ENCODE assay signal across 24 mouse cellular contexts in the genomic region with DNA sequence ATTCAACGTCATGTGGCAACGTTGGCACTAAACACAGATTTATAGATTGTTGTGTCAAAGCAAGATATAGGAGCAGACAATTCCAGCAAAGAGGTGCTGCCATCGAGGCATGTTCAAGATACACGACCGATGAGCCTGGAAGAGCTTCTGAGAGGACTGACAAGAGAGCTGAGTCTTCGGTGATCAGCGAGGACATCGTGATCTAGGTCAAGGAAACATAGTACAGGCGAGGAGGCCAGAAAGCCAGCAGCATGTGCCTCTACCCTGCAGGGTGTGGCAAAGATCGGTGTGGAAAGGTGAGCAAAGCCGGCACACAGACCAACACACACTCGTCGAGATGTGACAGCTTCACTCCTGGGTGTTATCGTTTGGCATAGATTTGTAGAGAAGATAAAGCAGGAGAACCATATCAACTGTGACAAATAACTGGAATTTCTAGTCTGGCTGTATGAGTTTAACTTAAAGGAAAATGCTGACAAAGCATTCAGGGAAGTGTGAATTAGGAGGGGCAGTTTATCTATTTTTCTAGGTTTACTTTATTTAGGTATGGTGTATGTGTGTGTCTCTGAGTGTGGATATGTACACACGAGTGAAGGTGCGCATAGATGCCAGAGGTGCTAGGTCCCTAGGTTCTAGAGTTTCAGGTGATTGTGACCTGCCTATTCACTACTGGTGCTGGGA. TPM values are rescaled to one million over a fixed set of nuclear protein-coding genes. Genes with fewer than 3 reads are reported as not detected.
DNase-seq lines count a peak whose midpoint lies in the region; TF ChIP-seq lines count a peak whose summit lies in the region.
"Had no signal": no experiment of that assay in that cellular context is flagged by ENCODE, and none has a peak within 500 bp of the region (broad histone marks: within the 10 kb centered on the region; RNA-seq: fewer than 3 reads in every experiment).

No protein-coding gene starts in this region.

- peaks cover 39% of the 10 kb centered on the region for H3K4me1 ChIP-seq in heart, embryonic 10.5 days
- H3K4me1 ChIP-seq in CH12.LX (ENCODE audit: control insufficient read depth in 1 of 2, insufficient read depth in 2 of 2) (peaks cover 6 to 14% of the 10 kb centered on the region in 2 experiments), MEL (ENCODE audit: control insufficient read depth in 1 of 2, insufficient read depth in 2 of 2, low read length in 2 of 2) (no peaks in the 10 kb centered on the region)

- H3K79me2 ChIP-seq in CH12.LX (replicated peaks; ENCODE audit: control insufficient read depth, extremely low read depth, insufficient read depth, poor library complexity, severe bottlenecking) (peaks cover 23% of the 10 kb centered on the region), MEL (ENCODE audit: control insufficient read depth, insufficient read depth, low read length, poor library complexity) (no peaks in the 10 kb centered on the region)

- no peaks in the 10 kb centered on the region for H3K9me3 ChIP-seq in heart, embryonic 10.5 days
- H3K9me3 ChIP-seq in CH12.LX (replicated peaks; ENCODE audit: low read length) (peaks cover 3% of the 10 kb centered on the region), MEL (replicated peaks; ENCODE audit: insufficient read depth, low read length) (no peaks in the 10 kb centered on the region)
- H3K9me3 ChIP-seq: forebrain, embryonic 12.5 days; midbrain, embryonic 13.5 days; neural tube, embryonic 13.5 days had no signal

- 80% methylated on average over 16 of the region's 16 CpGs for WGBS in heart, embryonic 10.5 days

- no peak for TF ChIP-seq POLR2A in CH12.LX (IDR thresholded peaks at IDR 0.05; ENCODE audit: low read depth, low read length)
- no peak for TF ChIP-seq POLR2A in MEL (IDR thresholded peaks at IDR 0.05; ENCODE audit: control insufficient read depth in 1 of 2, insufficient read depth in 1 of 2, low read depth in 1 of 2, low read length in 2 of 2, poor library complexity in 1 of 2)

- intact Hi-C loops in gastrocnemius, postnatal 36 days (cut with DNase I) = no loop called here

- H3K27me3 ChIP-seq in heart, embryonic 10.5 days (ENCODE audit: insufficient read depth, poor library complexity, severe bottlenecking) = no peaks in the 10 kb centered on the region
- H3K27me3 ChIP-seq in CH12.LX (replicated peaks) = no peaks in the 10 kb centered on the region
- peaks cover 0 to 1% of the 10 kb centered on the region in 2 experiments; a peak in 3 of 4 replicates for H3K27me3 ChIP-seq in MEL (ENCODE audit: control insufficient read depth in 1 of 2, insufficient read depth in 2 of 2, low read length in 2 of 2)
- H3K27me3 ChIP-seq: forebrain, embryonic 12.5 days; hindbrain, embryonic 13.5 days; limb, embryonic 13.5 days; midbrain, embryonic 13.5 days; neural tube, embryonic 13.5 days had no signal

- in situ Hi-C loops in CH12.LX (cut with MboI; ENCODE audit: low pct_ligation_motif_present, low pct_unique_long_range_greater_than_20kb, low sequenced_read_pairs) = no loop called here

- H3K4me3 ChIP-seq in heart, embryonic 10.5 days = no peak overlapping the region
- no peak overlapping the region for H3K4me3 ChIP-seq in CH12.LX (replicated peaks in 1 of 3; ENCODE audit: low read depth in 2 of 3, low read length in 2 of 3, poor library complexity in 1 of 3)
- H3K4me3 ChIP-seq in MEL (ENCODE audit: control insufficient read depth in 1 of 2, insufficient read depth in 1 of 2, low read depth in 2 of 2, low read length in 2 of 2) = no peak overlapping the region
- H3K4me3 ChIP-seq: erythroblast, embryonic 14.5 days; forebrain, embryonic 12.5 days; hindbrain, embryonic 13.5 days; limb, embryonic 13.5 days; midbrain, embryonic 13.5 days; neural tube, embryonic 13.5 days had no signal

- H3K27ac ChIP-seq in heart, embryonic 10.5 days = no peak overlapping the region
- H3K27ac ChIP-seq in CH12.LX (ENCODE audit: insufficient read depth, low read depth) (no peak overlapping the region), MEL (ENCODE audit: control insufficient read depth, low read depth, low read length) (no peak overlapping the region)
- H3K27ac ChIP-seq: forebrain, embryonic 12.5 days; hindbrain, embryonic 13.5 days; limb, embryonic 13.5 days; liver, embryonic 14.5 days; midbrain, embryonic 13.5 days; neural tube, embryonic 13.5 days had no signal

- dilution Hi-C loops in CH12.LX (cut with MboI; ENCODE audit: extremely low pct_ligation_motif_present, extremely low pct_unique_long_range_greater_than_20kb, low sequenced_read_pairs) = no loop called here

- TF ChIP-seq CTCF in CH12.LX (conservative IDR thresholded peaks at IDR 0.05 in 1 of 2, IDR thresholded peaks at IDR 0.05 in 1 of 2; ENCODE audit: low read depth in 2 of 2, low read length in 2 of 2) (no peak), MEL (IDR thresholded peaks at IDR 0.05 in 2 of 3, conservative IDR thresholded peaks at IDR 0.05 in 1 of 3; ENCODE audit: control insufficient read depth in 1 of 3, insufficient read depth in 1 of 3, low read depth in 2 of 3, low read length in 3 of 3, poor library complexity in 1 of 3, severe bottlenecking in 1 of 3) (no peak)

- TF ChIP-seq EP300 in CH12.LX (IDR thresholded peaks at IDR 0.05; ENCODE audit: low read length) = no peak
- no peak for TF ChIP-seq EP300 in MEL (IDR thresholded peaks at IDR 0.05; ENCODE audit: low read depth in 1 of 2, low read length in 2 of 2)

- H3K4me2 ChIP-seq in CH12.LX (ENCODE audit: insufficient read depth, low read depth, poor library complexity, severe bottlenecking) = no peak overlapping the region
- H3K4me2 ChIP-seq: forebrain, embryonic 12.5 days; heart, embryonic 11.5 days; hindbrain, embryonic 13.5 days; limb, embryonic 13.5 days; midbrain, embryonic 13.5 days; neural tube, embryonic 13.5 days had no signal

- TF ChIP-seq RAD21 in CH12.LX (IDR thresholded peaks at IDR 0.05; ENCODE audit: low read depth, low read length) (no peak), MEL (IDR thresholded peaks at IDR 0.05; ENCODE audit: low read depth, low read length) (no peak)

- peak; percentile 74 for DNase-seq in heart, adult 11 months
- no peak for DNase-seq in heart, embryonic 10.5 days (ENCODE audit: low spot score)
- no peak for DNase-seq in CH12.LX (ENCODE audit: extremely low read depth)
- no peak for DNase-seq in MEL (ENCODE audit: low read depth, low spot score)
- peak; percentile 48 to 66 for DNase-seq in adrenal gland, postnatal 36 days
- DNase-seq in gastrocnemius, postnatal 36 days = no peak
- DNase-seq in layer of hippocampus, postnatal 25 days (ENCODE audit: extremely low spot score in 1 of 2, low spot score in 1 of 2) = no peak
- DNase-seq: cerebellum, adult 18-20 months; cerebellum, postnatal 10 days; forebrain, postnatal 0 days; gastrocnemius, postnatal 10 days; heart, postnatal 36 days; kidney, adult 11 months; kidney, postnatal 14 days; lung, adult 2 months; lung, postnatal 10 days had no signal

- no peaks in the 10 kb centered on the region; the same call in 1 of the 2 replicates for H3K36me3 ChIP-seq in heart, embryonic 10.5 days
- peaks cover 14 to 21% of the 10 kb centered on the region in 2 experiments for H3K36me3 ChIP-seq in CH12.LX (replicated peaks in 1 of 2; ENCODE audit: control insufficient read depth in 1 of 2, insufficient read depth in 1 of 2, low read length in 1 of 2)
- H3K36me3 ChIP-seq in MEL (ENCODE audit: control insufficient read depth in 1 of 2, insufficient read depth in 2 of 2, low read length in 2 of 2) = no peaks in the 10 kb centered on the region
- H3K36me3 ChIP-seq: forebrain, embryonic 12.5 days; limb, embryonic 13.5 days; neural tube, embryonic 13.5 days had no signal

- H3K9ac ChIP-seq in CH12.LX (ENCODE audit: insufficient read depth, low read depth) (no peak overlapping the region), MEL (ENCODE audit: control insufficient read depth, low read depth, low read length, poor library complexity, severe bottlenecking) (no peak overlapping the region)
- H3K9ac ChIP-seq: forebrain, embryonic 12.5 days; forebrain, postnatal 0 days; hindbrain, embryonic 13.5 days; limb, embryonic 13.5 days; liver, embryonic 14.5 days; midbrain, embryonic 13.5 days; neural tube, embryonic 13.5 days had no signal

TF ChIP-seq in CH12.LX, 34 proteins besides CTCF, POLR2A, EP300 and RAD21 (continues in another document):
- TF ChIP-seq UBTF (IDR thresholded peaks at IDR 0.05; ENCODE audit: low read depth, low read length) (no peak), HCFC1 (IDR thresholded peaks at IDR 0.05; ENCODE audit: low read depth, low read length) (no peak), MAFK (IDR thresholded peaks at IDR 0.05; ENCODE audit: insufficient replicate concordance, low read length) (peak; percentile 90), SMC3 (IDR thresholded peaks at IDR 0.05; ENCODE audit: low read depth, low read length) (no peak), SIN3A (IDR thresholded peaks at IDR 0.05; ENCODE audit: low read length) (no peak)

TF ChIP-seq in MEL, 35 proteins besides CTCF, POLR2A, EP300 and RAD21:
- TF ChIP-seq ZC3H11A (IDR thresholded peaks at IDR 0.05; ENCODE audit: low read depth, low read length) (no peak), MAFK (IDR thresholded peaks at IDR 0.05; ENCODE audit: borderline replicate concordance, low read depth, low read length) (peak; percentile 83), HCFC1 (IDR thresholded peaks at IDR 0.05; ENCODE audit: low read depth, low read length) (no peak)
TF ChIP-seq in MEL: peak in this region for 1.

RNA-seq across cellular contexts. Expression of gene Eef1a1, which starts 19.3 kb away (rescaled TPM):
- polyA plus RNA-seq in heart, embryonic 10.5 days (2016; fragmentation: Nextera tagmentation; extraction: Ambion mirVana) = 2,877 and 3,185 TPM in 2 replicates
- 14,448 and 18,409 TPM in 2 replicates for total RNA-seq in CH12.LX (2012; rRNA removed)
- 21,026 and 21,314 TPM in 2 replicates for total RNA-seq in CH12.LX (2014; rRNA removed)
- 11,979 and 12,362 TPM in 2 replicates for polyA plus RNA-seq in CH12.LX (2012; ENCODE audit: insufficient read length, low read depth)
- 11,891 and 13,182 TPM in 2 replicates for total RNA-seq in MEL (2012; rRNA removed)
- polyA plus RNA-seq in MEL (2012; ENCODE audit: insufficient read depth in 1 of 2, insufficient read length in 2 of 2, low read depth in 1 of 2, low replicate concordance in 2 of 2, missing spikeins in 1 of 2) = over 10,000 TPM; 11,701 to 60,504 TPM
- total RNA-seq in adrenal gland, postnatal 36 days (2021) = 1,000 to 10,000 TPM; 6,718 to 6,967 TPM
- total RNA-seq in gastrocnemius, postnatal 36 days (2021) = 100 to 1,000 TPM; 496 to 538 TPM
- 1,000 to 10,000 TPM; 3,010 to 3,306 TPM for total RNA-seq in layer of hippocampus, postnatal 25 days (2021)

RNA-seq across cellular contexts. Expression of gene Gm17324, which starts 59.7 kb away (rescaled TPM):
- polyA plus RNA-seq in heart, embryonic 10.5 days (2016; fragmentation: Nextera tagmentation; extraction: Ambion mirVana) = 0.89 and 1.1 TPM in 2 replicates
- 0.46 and 0.55 TPM in 2 replicates for total RNA-seq in CH12.LX (2012; rRNA removed)
- total RNA-seq in CH12.LX (2014; rRNA removed) = not detected in 2 replicates
- not detected in 2 replicates for polyA plus RNA-seq in CH12.LX (2012; ENCODE audit: insufficient read length, low read depth)
- total RNA-seq in MEL (2012; rRNA removed) = 1.0 and 1.8 TPM in 2 replicates
- polyA plus RNA-seq in MEL (2012; ENCODE audit: insufficient read depth in 1 of 2, insufficient read length in 2 of 2, low read depth in 1 of 2, low replicate concordance in 2 of 2, missing spikeins in 1 of 2) = under 1 TPM in 1 of 2 experiments, not detected in 1; 0.36 TPM
- under 1 TPM in 1 of 2 experiments, not detected in 1; 0.30 TPM for total RNA-seq in adrenal gland, postnatal 36 days (2021)
- total RNA-seq in gastrocnemius, postnatal 36 days (2021) = not detected
- total RNA-seq in layer of hippocampus, postnatal 25 days (2021) = 1 to 10 TPM in 1 of 2 experiments, under 1 TPM in 1; 0.89 to 1.1 TPM
- total RNA-seq: gastrocnemius, postnatal 10 days; heart, postnatal 36 days had no signal
- polyA plus RNA-seq: lung, adult 2 months had no signal

Comparison
In these comparisons a context has a peak if more than half of its experiments do, and no peak if none do; other contexts are left out.
1. DNase-seq: peak in heart, adult 11 months (single experiment) and adrenal gland, postnatal 36 days (2 of 2); none in heart, embryonic 10.5 days (single experiment), CH12.LX (single experiment), MEL (single experiment), gastrocnemius, postnatal 36 days (0 of 2) and layer of hippocampus, postnatal 25 days (0 of 2).
2. RNA of gene Eef1a1, which starts 19.3 kb away (total RNA-seq): 14,448 to 21,314 TPM in CH12.LX, 11,891 to 13,182 TPM in MEL, 6,718 to 6,967 TPM in adrenal gland, postnatal 36 days and 3,010 to 3,306 TPM in layer of hippocampus, postnatal 25 days; 496 to 538 TPM in gastrocnemius, postnatal 36 days; every median in the first group is over 4 times any median in the second.